Mouse (Mus musculus): ENCODE measurements at regions not wholly inside any gene's neighbourhood (a gene's known extent, or its start where the extent isn't known, plus 50 kb on each side); places are given as distances from the start of the nearest gene placed in this dataset.

DNA sequence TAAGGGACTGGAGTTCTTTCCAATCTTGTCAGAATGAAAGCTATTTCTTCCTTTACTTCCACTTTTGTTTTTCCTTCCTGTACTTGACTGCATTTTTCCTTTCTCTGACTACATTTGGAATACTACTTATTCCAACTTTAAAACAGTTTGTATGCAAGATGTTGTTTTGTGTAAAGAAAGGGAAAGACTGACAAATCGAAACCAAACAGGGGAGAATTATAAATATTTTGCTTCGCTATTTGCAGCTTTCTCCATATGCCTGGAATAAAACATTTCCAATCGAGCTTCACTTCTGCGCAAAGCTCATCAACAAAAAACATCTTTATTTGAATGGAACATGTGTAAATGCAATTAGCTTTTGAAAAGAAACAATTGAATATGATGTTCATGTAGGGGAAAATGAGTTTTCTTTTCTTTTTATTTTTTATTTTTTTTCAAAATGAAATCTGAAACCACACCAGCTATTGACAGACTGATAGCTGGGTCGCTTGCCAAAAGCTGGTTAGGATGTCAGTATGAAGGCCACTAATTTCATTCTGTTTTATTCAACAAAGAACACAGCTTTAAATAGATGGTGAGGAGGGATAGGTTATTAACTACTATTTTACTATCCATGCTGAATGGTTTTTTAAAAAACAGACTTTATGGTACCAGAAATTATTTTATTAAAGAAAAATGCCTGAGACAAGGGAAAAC, 102.7 kb downstream of the Rpl36a-ps1 start:
- no peaks in the 10 kb centered on the region for H3K9me3 ChIP-seq (replicated peaks; ENCODE audit: control insufficient read depth, low read length)
- 53% methylated on average over 5 of the region's 5 CpGs for WGBS (ENCODE audit: insufficient replicate concordance)
- ATAC-seq (ENCODE audit: low read depth), result no peak
- H3K4me3 ChIP-seq (ENCODE audit: low read depth, low read length), result no peak overlapping the region
- no peak overlapping the region for H3K4me2 ChIP-seq (ENCODE audit: low read depth, low read length)
- H3K27ac ChIP-seq (ENCODE audit: low read length), result no peak overlapping the region
- H3K27me3 ChIP-seq (ENCODE audit: control insufficient read depth, insufficient read depth, low read depth, low read length), result no peaks in the 10 kb centered on the region
- H3K36me3 ChIP-seq (ENCODE audit: control insufficient read depth, insufficient read depth), result no peaks in the 10 kb centered on the region
- H3K4me1 ChIP-seq (ENCODE audit: control insufficient read depth, low read depth, low read length), result no peaks in the 10 kb centered on the region
- no peak overlapping the region for H3K9ac ChIP-seq (ENCODE audit: low read depth, low read length)

DNA sequence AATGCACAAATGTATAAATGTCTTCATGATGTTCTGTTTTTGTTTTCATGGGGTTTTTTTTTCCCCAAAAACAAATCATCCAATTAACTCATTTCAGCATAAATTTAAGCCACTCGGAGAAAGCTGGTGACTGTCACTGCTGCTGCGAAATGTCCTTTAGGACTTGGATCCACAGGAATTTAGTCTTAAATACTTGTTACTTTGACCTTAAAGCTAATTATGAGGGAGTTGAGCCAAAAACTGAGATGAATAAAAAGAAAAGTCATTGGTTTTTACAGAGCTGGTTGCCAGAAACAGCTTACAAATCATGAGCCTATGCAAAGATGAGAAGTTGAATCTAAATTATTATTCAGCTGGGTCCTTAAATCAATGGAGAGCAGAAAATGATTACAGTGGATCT, 106.5 kb downstream of the Rpl36a-ps1 start:
- Histone ChIP-seq H3K9me3 (replicated peaks; ENCODE audit: control insufficient read depth, low read length) (no peaks in the 10 kb centered on the region), H3K36me3 (ENCODE audit: control insufficient read depth, insufficient read depth) (no peaks in the 10 kb centered on the region), H3K4me1 (ENCODE audit: control insufficient read depth, low read depth, low read length) (no peaks in the 10 kb centered on the region), H3K27ac (ENCODE audit: low read length) (no peak overlapping the region), H3K4me2 (ENCODE audit: low read depth, low read length) (no peak overlapping the region), H3K4me3 (ENCODE audit: low read depth, low read length) (no peak overlapping the region), H3K9ac (ENCODE audit: low read depth, low read length) (no peak overlapping the region), H3K27me3 (ENCODE audit: control insufficient read depth, insufficient read depth, low read depth, low read length) (no peaks in the 10 kb centered on the region)
- ATAC-seq (ENCODE audit: low read depth), result no peak
- 77% methylated on average over 2 of the region's 2 CpGs for WGBS (ENCODE audit: insufficient replicate concordance)

DNA sequence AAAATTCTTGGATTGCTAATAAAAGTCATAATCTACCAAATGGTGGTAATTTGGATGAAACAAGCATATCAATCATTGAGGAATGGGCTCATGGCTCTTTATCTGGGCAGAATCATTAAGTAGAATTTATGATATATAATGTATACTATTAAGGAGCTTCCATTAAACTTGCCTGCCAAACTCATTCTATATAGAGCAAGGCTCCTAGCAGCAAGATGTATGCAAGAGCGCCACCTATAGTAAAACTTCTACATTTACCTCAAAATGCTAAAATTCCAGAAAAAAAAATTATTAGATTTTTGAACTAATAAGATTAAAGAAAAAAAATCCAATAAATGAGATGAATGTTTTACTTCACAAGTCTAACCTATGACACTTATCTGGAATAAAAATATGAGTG, 107.1 kb downstream of the Rpl36a-ps1 start:
- no peak for ATAC-seq (ENCODE audit: low read depth)

DNA sequence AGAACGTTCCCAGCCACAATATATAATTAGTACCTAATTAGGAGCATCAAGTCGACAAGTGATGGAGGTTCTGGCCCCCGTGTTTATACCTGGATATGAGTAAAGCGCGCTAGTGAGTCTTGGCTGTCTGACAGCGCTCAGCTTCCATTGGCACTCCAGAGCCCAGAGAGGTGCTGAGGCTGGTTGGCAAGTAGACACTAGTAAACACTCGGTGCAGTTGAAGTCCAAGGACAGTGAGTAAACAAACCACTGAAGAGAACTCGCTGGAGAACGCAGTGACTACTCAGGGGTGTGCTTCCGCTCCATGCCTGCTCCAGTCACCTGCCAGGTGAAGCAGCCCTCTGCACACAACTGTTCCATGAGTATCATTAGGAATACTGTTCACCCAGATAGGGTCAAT, 111.5 kb downstream of the Rpl36a-ps1 start:
- Histone ChIP-seq H3K27me3 (ENCODE audit: control insufficient read depth, insufficient read depth, low read depth, low read length) (no peaks in the 10 kb centered on the region), H3K9me3 (replicated peaks; ENCODE audit: control insufficient read depth, low read length) (no peaks in the 10 kb centered on the region), H3K4me3 (ENCODE audit: low read depth, low read length) (no peak overlapping the region), H3K4me2 (ENCODE audit: low read depth, low read length) (no peak overlapping the region), H3K36me3 (ENCODE audit: control insufficient read depth, insufficient read depth) (no peaks in the 10 kb centered on the region), H3K27ac (ENCODE audit: low read length) (no peak overlapping the region), H3K4me1 (ENCODE audit: control insufficient read depth, low read depth, low read length) (no peaks in the 10 kb centered on the region), H3K9ac (ENCODE audit: low read depth, low read length) (no peak overlapping the region)
- 71% methylated on average over 10 of the region's 10 CpGs for WGBS (ENCODE audit: insufficient replicate concordance)
- ATAC-seq (ENCODE audit: low read depth), result no peak

More for the DNA sequence above, 107.1 kb downstream of the Rpl36a-ps1 start:
- no peak overlapping the region for H3K9ac ChIP-seq (ENCODE audit: low read depth, low read length)
- no peak overlapping the region for H3K4me3 ChIP-seq (ENCODE audit: low read depth, low read length)
- no peak overlapping the region for H3K27ac ChIP-seq (ENCODE audit: low read length)
- WGBS (ENCODE audit: insufficient replicate concordance), result 0% methylated on average over 1 of the region's 1 CpGs
- H3K9me3 ChIP-seq (replicated peaks; ENCODE audit: control insufficient read depth, low read length), result no peaks in the 10 kb centered on the region
- H3K27me3 ChIP-seq (ENCODE audit: control insufficient read depth, insufficient read depth, low read depth, low read length), result no peaks in the 10 kb centered on the region
- no peaks in the 10 kb centered on the region for H3K36me3 ChIP-seq (ENCODE audit: control insufficient read depth, insufficient read depth)
- no peaks in the 10 kb centered on the region for H3K4me1 ChIP-seq (ENCODE audit: control insufficient read depth, low read depth, low read length)
- H3K4me2 ChIP-seq (ENCODE audit: low read depth, low read length), result no peak overlapping the region

DNA sequence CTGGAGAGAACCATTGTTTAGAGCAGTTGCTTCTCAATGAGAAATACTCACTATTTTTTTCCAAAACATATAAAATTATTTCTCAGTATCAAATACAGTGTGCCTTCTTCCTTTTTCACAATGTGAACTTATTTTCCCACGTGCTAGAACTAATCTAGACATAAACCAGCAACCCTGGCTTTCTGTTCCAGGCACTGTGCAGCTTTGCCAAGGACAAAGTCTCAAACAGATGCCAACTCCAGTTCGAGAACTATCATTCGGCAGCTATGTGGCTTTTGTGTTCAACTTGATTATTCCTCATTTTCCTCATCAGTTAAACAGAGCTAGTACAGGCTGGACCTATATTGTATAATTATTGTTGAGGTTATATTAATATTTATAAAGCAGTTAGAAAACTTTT, 116.2 kb downstream of the Rpl36a-ps1 start:
- Histone ChIP-seq H3K36me3 (ENCODE audit: control insufficient read depth, insufficient read depth) (no peaks in the 10 kb centered on the region), H3K4me3 (ENCODE audit: low read depth, low read length) (no peak overlapping the region), H3K27ac (ENCODE audit: low read length) (no peak overlapping the region), H3K9me3 (replicated peaks; ENCODE audit: control insufficient read depth, low read length) (no peaks in the 10 kb centered on the region), H3K9ac (ENCODE audit: low read depth, low read length) (no peak overlapping the region), H3K27me3 (ENCODE audit: control insufficient read depth, insufficient read depth, low read depth, low read length) (no peaks in the 10 kb centered on the region), H3K4me1 (ENCODE audit: control insufficient read depth, low read depth, low read length) (no peaks in the 10 kb centered on the region), H3K4me2 (ENCODE audit: low read depth, low read length) (no peak overlapping the region)
- WGBS (ENCODE audit: insufficient replicate concordance), result 61% methylated on average over 3 of the region's 3 CpGs
- ATAC-seq (ENCODE audit: low read depth), result no peak

DNA sequence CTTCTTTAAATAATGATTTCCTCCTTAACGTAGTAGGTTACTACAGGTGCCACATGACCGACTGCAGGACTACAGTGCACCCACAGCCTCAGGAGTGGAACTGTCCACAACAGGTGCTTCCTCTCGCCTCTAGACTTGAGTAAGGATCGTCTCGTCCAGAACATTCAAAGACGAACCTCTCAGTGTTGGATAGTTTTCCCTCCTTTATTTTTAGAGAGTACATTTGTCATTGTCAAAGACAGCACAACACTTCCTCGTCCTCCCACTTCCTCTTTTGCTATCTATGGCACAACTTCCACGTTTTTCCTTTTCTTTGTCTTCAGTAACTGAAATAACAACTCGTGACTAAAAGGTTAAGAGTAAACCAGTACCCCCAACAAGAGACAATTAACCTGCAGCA, 120.7 kb downstream of the Rpl36a-ps1 start:
- Histone ChIP-seq H3K27ac (ENCODE audit: low read length) (no peak overlapping the region), H3K4me1 (ENCODE audit: control insufficient read depth, low read depth, low read length) (no peaks in the 10 kb centered on the region), H3K4me3 (ENCODE audit: low read depth, low read length) (no peak overlapping the region), H3K9ac (ENCODE audit: low read depth, low read length) (no peak overlapping the region), H3K27me3 (ENCODE audit: control insufficient read depth, insufficient read depth, low read depth, low read length) (no peaks in the 10 kb centered on the region), H3K9me3 (replicated peaks; ENCODE audit: control insufficient read depth, low read length) (no peaks in the 10 kb centered on the region), H3K4me2 (ENCODE audit: low read depth, low read length) (no peak overlapping the region), H3K36me3 (ENCODE audit: control insufficient read depth, insufficient read depth) (no peaks in the 10 kb centered on the region)
- WGBS (ENCODE audit: insufficient replicate concordance), result 19% methylated on average over 9 of the region's 9 CpGs
- peak; percentile 30; the same call in 1 of the 2 replicates for ATAC-seq (ENCODE audit: low read depth)

DNA sequence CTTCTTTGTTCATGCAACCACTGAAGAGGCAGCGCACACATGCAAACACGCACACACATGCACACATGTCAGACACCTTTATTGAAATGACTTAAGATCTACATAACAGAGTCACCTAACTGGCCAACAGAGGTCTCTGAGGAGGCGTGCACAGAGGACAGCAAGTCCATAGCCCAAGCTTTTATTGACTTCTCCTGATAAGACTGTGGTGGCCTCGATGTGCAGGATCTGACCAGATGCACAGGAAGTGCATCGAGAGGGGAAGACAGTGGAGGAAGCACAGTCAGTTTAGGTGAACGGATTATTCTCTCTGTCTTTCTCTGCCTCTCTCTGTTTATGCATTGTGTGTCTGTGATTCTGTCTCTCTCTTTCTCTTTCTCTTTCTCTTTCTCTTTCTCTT, 124.2 kb downstream of the Rpl36a-ps1 start:
- Histone ChIP-seq H3K27ac (ENCODE audit: low read length) (no peak overlapping the region), H3K4me2 (ENCODE audit: low read depth, low read length) (no peak overlapping the region), H3K4me1 (ENCODE audit: control insufficient read depth, low read depth, low read length) (no peaks in the 10 kb centered on the region), H3K9ac (ENCODE audit: low read depth, low read length) (no peak overlapping the region), H3K27me3 (ENCODE audit: control insufficient read depth, insufficient read depth, low read depth, low read length) (no peaks in the 10 kb centered on the region), H3K36me3 (ENCODE audit: control insufficient read depth, insufficient read depth) (no peaks in the 10 kb centered on the region), H3K9me3 (replicated peaks; ENCODE audit: control insufficient read depth, low read length) (no peaks in the 10 kb centered on the region), H3K4me3 (ENCODE audit: low read depth, low read length) (no peak overlapping the region)
- no peak for ATAC-seq (ENCODE audit: low read depth)
- 22% methylated on average over 6 of the region's 6 CpGs for WGBS (ENCODE audit: insufficient replicate concordance)

DNA sequence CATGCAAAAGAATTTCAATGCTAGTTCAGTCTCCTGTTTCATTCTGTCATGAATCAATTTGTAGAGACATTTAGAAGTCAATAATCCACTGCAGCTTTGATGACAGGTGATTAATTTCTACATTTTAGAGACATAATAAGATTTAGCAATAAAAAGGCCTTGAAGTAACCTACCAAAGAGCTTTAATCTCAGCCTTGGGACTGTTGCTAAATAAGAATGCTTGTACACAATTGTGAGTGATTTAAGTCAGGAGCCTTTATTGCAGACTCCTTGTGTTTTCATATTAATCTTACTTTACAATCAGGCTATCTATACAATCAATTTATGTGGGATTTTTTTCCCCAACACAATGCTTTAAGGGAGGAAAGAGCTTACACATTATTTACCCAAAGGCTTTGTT, 127.2 kb downstream of the Rpl36a-ps1 start:
- Histone ChIP-seq H3K9ac (ENCODE audit: low read depth, low read length) (no peak overlapping the region), H3K9me3 (replicated peaks; ENCODE audit: control insufficient read depth, low read length) (no peaks in the 10 kb centered on the region), H3K27me3 (ENCODE audit: control insufficient read depth, insufficient read depth, low read depth, low read length) (no peaks in the 10 kb centered on the region), H3K4me1 (ENCODE audit: control insufficient read depth, low read depth, low read length) (no peaks in the 10 kb centered on the region), H3K27ac (ENCODE audit: low read length) (no peak overlapping the region), H3K4me3 (ENCODE audit: low read depth, low read length) (no peak overlapping the region), H3K4me2 (ENCODE audit: low read depth, low read length) (no peak overlapping the region), H3K36me3 (ENCODE audit: control insufficient read depth, insufficient read depth) (no peaks in the 10 kb centered on the region)
- no peak for ATAC-seq (ENCODE audit: low read depth)

DNA sequence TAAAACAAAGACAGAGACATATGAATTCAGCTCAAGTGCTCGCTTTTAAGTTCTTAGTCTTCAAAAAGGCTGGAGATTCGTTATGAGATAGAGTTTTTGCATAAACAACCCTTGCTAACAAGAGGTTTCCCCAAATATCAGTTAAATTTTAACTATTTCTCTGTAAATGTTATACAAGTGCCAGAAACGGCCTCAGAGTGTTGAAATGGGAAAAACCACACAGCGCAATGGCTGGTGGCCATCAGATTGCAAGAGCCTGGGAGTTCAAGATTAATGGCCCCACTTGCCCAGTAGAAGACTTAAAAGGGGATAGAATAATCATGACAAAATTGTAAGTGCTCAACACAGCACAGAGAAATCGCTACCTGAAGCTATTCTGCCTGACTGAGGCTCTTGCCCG, 130.1 kb downstream of the Rpl36a-ps1 start:
- H3K9me3 ChIP-seq (replicated peaks; ENCODE audit: control insufficient read depth, low read length), result no peaks in the 10 kb centered on the region
- no peaks in the 10 kb centered on the region for H3K36me3 ChIP-seq (ENCODE audit: control insufficient read depth, insufficient read depth)
- WGBS (ENCODE audit: insufficient replicate concordance), result 57% methylated on average over 6 of the region's 6 CpGs
- H3K27me3 ChIP-seq (ENCODE audit: control insufficient read depth, insufficient read depth, low read depth, low read length), result no peaks in the 10 kb centered on the region
- H3K27ac ChIP-seq (ENCODE audit: low read length), result no peak overlapping the region
- H3K4me1 ChIP-seq (ENCODE audit: control insufficient read depth, low read depth, low read length), result no peaks in the 10 kb centered on the region
- ATAC-seq (ENCODE audit: low read depth), result no peak
- no peak overlapping the region for H3K4me2 ChIP-seq (ENCODE audit: low read depth, low read length)
- H3K4me3 ChIP-seq (ENCODE audit: low read depth, low read length), result no peak overlapping the region
- no peak overlapping the region for H3K9ac ChIP-seq (ENCODE audit: low read depth, low read length)
